8 mouse cellular contexts compared by ENCODE assay signal in the genomic region with DNA sequence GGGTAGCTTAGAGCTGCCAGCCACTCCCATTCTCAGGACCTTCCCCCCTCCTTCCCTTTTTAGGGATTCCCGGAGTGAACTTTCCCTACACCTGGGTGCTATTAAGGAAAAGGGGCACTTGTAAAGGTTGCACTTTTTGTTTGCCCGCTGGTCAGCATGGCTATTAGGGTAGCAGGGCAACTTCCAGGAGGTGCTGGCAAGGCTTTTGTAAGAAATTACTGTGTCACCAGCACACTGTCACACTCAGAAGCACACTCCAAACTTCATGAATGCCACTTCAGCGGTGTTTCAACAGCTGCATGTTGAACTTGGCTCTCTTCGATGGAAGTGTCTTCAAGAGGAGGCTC. TPM values are rescaled to one million over a fixed set of nuclear protein-coding genes. Genes with fewer than 3 reads are reported as not detected.
DNase-seq lines count a peak whose midpoint lies in the region; ATAC-seq and TF ChIP-seq lines count a peak whose summit lies in the region.

No protein-coding gene starts in this region.

- no peaks in the 10 kb centered on the region for H3K9me3 ChIP-seq in CH12.LX (replicated peaks; ENCODE audit: low read length)
- H3K9me3 ChIP-seq in hindbrain, embryonic 16.5 days (ENCODE audit: control insufficient read depth, low read length) = no peaks in the 10 kb centered on the region

- H3K9ac ChIP-seq in CH12.LX (ENCODE audit: insufficient read depth, low read depth) = no peak overlapping the region
- H3K9ac ChIP-seq in hindbrain, embryonic 16.5 days (ENCODE audit: low read depth, low read length) = no peak overlapping the region

- no peak for TF ChIP-seq POLR2A in CH12.LX (IDR thresholded peaks at IDR 0.05; ENCODE audit: low read depth, low read length)
- no peak for TF ChIP-seq POLR2A in cortical plate, adult 2 months (IDR thresholded peaks at IDR 0.05; ENCODE audit: extremely low read depth, insufficient read depth, low read length)

- no peak for DNase-seq in CH12.LX (ENCODE audit: extremely low read depth)
- DNase-seq in lung, postnatal 36 days = peak; percentile 74
- no peak for DNase-seq in cerebellum, adult 9-10 months
- DNase-seq in thymus, postnatal 14 days = no peak
- no peak for DNase-seq in thymus, postnatal 36 days

- H3K4me3 ChIP-seq in CH12.LX (replicated peaks in 1 of 3; ENCODE audit: low read depth in 2 of 3, low read length in 2 of 3, poor library complexity in 1 of 3) = no peak overlapping the region
- peak overlapping the region; percentile 28; the same call in 1 of the 2 replicates for H3K4me3 ChIP-seq in cortical plate, adult 2 months (ENCODE audit: insufficient read depth, low read length)
- no peak overlapping the region; the same call in 1 of the 2 replicates for H3K4me3 ChIP-seq in hindbrain, embryonic 16.5 days (ENCODE audit: low read length)

- no peak for TF ChIP-seq EP300 in CH12.LX (IDR thresholded peaks at IDR 0.05; ENCODE audit: low read length)

- peak overlapping the region; percentile 96; the same call in 1 of the 2 replicates for H3K4me2 ChIP-seq in CH12.LX (ENCODE audit: insufficient read depth, low read depth, poor library complexity, severe bottlenecking)
- H3K4me2 ChIP-seq in hindbrain, embryonic 16.5 days (ENCODE audit: low read length) = peak overlapping the region; percentile 70

- H3K36me3 ChIP-seq in CH12.LX (replicated peaks in 1 of 2; ENCODE audit: control insufficient read depth in 1 of 2, insufficient read depth in 1 of 2, low read length in 1 of 2) = no peaks in the 10 kb centered on the region
- H3K36me3 ChIP-seq in hindbrain, embryonic 16.5 days (ENCODE audit: control insufficient read depth, insufficient read depth, low read length) = no peaks in the 10 kb centered on the region

- peaks cover 10% of the 10 kb centered on the region for H3K27me3 ChIP-seq in CH12.LX (replicated peaks)
- peaks cover 26% of the 10 kb centered on the region for H3K27me3 ChIP-seq in hindbrain, embryonic 16.5 days (replicated peaks; ENCODE audit: control insufficient read depth, insufficient read depth, low read length)

- no peak for TF ChIP-seq RAD21 in CH12.LX (IDR thresholded peaks at IDR 0.05; ENCODE audit: low read depth, low read length)

- TF ChIP-seq CTCF in CH12.LX (conservative IDR thresholded peaks at IDR 0.05 in 1 of 2, IDR thresholded peaks at IDR 0.05 in 1 of 2; ENCODE audit: low read depth in 2 of 2, low read length in 2 of 2) = no peak
- TF ChIP-seq CTCF in cortical plate, adult 2 months (IDR thresholded peaks at IDR 0.05; ENCODE audit: extremely low read depth, insufficient read depth, low read length) = no peak

- WGBS in hindbrain, embryonic 16.5 days = 3% methylated on average over 4 of the region's 4 CpGs

- no peak for ATAC-seq in hindbrain, embryonic 16.5 days
- no peak for ATAC-seq in frontal cortex, adult (ENCODE audit: low TSS enrichment)

- in situ Hi-C loops in CH12.LX (cut with MboI; ENCODE audit: low pct_ligation_motif_present, low pct_unique_long_range_greater_than_20kb, low sequenced_read_pairs) = no loop called here

- H3K79me2 ChIP-seq in CH12.LX (replicated peaks; ENCODE audit: control insufficient read depth, extremely low read depth, insufficient read depth, poor library complexity, severe bottlenecking) = no peaks in the 10 kb centered on the region

- H3K27ac ChIP-seq in CH12.LX (ENCODE audit: insufficient read depth, low read depth) = no peak overlapping the region
- no peak overlapping the region for H3K27ac ChIP-seq in cortical plate, adult 2 months (ENCODE audit: insufficient read depth, low read length)
- H3K27ac ChIP-seq in hindbrain, embryonic 16.5 days (ENCODE audit: low read depth, low read length) = no peak overlapping the region

- peaks cover 0 to 9% of the 10 kb centered on the region in 2 experiments; a peak in 2 of 4 replicates for H3K4me1 ChIP-seq in CH12.LX (ENCODE audit: control insufficient read depth in 1 of 2, insufficient read depth in 2 of 2)
- H3K4me1 ChIP-seq in cortical plate, adult 2 months (ENCODE audit: control insufficient read depth, insufficient read depth, low read length) = peaks cover 4% of the 10 kb centered on the region; the same call in 1 of the 2 replicates
- peaks cover 18% of the 10 kb centered on the region for H3K4me1 ChIP-seq in hindbrain, embryonic 16.5 days (ENCODE audit: control insufficient read depth, insufficient read depth, low read depth, low read length)

- dilution Hi-C loops in CH12.LX (cut with MboI; ENCODE audit: extremely low pct_ligation_motif_present, extremely low pct_unique_long_range_greater_than_20kb, low sequenced_read_pairs) = no loop called here

TF ChIP-seq in CH12.LX, 34 proteins besides CTCF, POLR2A, EP300 and RAD21:
- no peak for TF ChIP-seq MEF2A (IDR thresholded peaks at IDR 0.05; ENCODE audit: borderline replicate concordance, low read depth, low read length)
- no peak for TF ChIP-seq NELFE (IDR thresholded peaks at IDR 0.05; ENCODE audit: low read depth, low read length)
- TF ChIP-seq BHLHE40 (IDR thresholded peaks at IDR 0.05; ENCODE audit: low read depth, low read length) = no peak
- no peak for TF ChIP-seq RCOR1 (conservative IDR thresholded peaks at IDR 0.05; ENCODE audit: low read depth, low read length)
- TF ChIP-seq MXI1 (IDR thresholded peaks at IDR 0.05; ENCODE audit: low read depth, low read length) = no peak
- no peak for TF ChIP-seq ZC3H11A (IDR thresholded peaks at IDR 0.05; ENCODE audit: low read depth, low read length)
- no peak for TF ChIP-seq HCFC1 (IDR thresholded peaks at IDR 0.05; ENCODE audit: low read depth, low read length)
- TF ChIP-seq MAZ (IDR thresholded peaks at IDR 0.05; ENCODE audit: low read depth, low read length) = no peak
TF ChIP-seq in CH12.LX: peak in this region for 0.

RNA-seq across cellular contexts. Expression of a gene that starts 0.6 kb away (rescaled TPM):
- not detected in 2 replicates for total RNA-seq in CH12.LX (2012; rRNA removed)
- not detected in 2 replicates for total RNA-seq in CH12.LX (2014; rRNA removed)
- polyA plus RNA-seq in CH12.LX (2012; ENCODE audit: insufficient read length, low read depth) = not detected in 2 replicates
- 0.33 and 0.36 TPM in 2 replicates for polyA plus RNA-seq in cortical plate, adult 2 months (2012; rRNA removed)
- 0.78 and 1.2 TPM in 2 replicates for polyA plus RNA-seq in hindbrain, embryonic 16.5 days (2015; fragmentation: Nextera tagmentation; extraction: Ambion mirVana)

RNA-seq across cellular contexts. Expression of a gene that starts 4.2 kb away (rescaled TPM):
- total RNA-seq in CH12.LX (2012; rRNA removed) (2.6 TPM in 2 replicates), CH12.LX (2014; rRNA removed) (4.6 and 4.7 TPM in 2 replicates)
- polyA plus RNA-seq in CH12.LX (2012; ENCODE audit: insufficient read length, low read depth) = 8.5 and 10.4 TPM in 2 replicates
- polyA plus RNA-seq in cortical plate, adult 2 months (2012; rRNA removed) = 48.6 and 50.3 TPM in 2 replicates
- polyA plus RNA-seq in hindbrain, embryonic 16.5 days (2015; fragmentation: Nextera tagmentation; extraction: Ambion mirVana) = 49.9 and 56.1 TPM in 2 replicates

RNA-seq across cellular contexts. Expression of a gene that starts 19.5 kb away (rescaled TPM):
- total RNA-seq in CH12.LX (2012; rRNA removed) (0.04 TPM in 1 of 2 replicates, not detected in the other), CH12.LX (2014; rRNA removed) (not detected in 2 replicates)
- not detected in 2 replicates for polyA plus RNA-seq in CH12.LX (2012; ENCODE audit: insufficient read length, low read depth)
- 0.02 TPM in 1 of 2 replicates, not detected in the other for polyA plus RNA-seq in cortical plate, adult 2 months (2012; rRNA removed)
- polyA plus RNA-seq in hindbrain, embryonic 16.5 days (2015; fragmentation: Nextera tagmentation; extraction: Ambion mirVana) = not detected in 2 replicates
